Mouse (Mus musculus): Measurements from ENCODE around the gene Heatr6.

Heatr6 gene

GRCm38 (mm10) chr11:83753581-83754181 is at the start of gene Heatr6:
Gene Heatr6 (plus strand): TSS chr11:83753696.
- peak; percentile 96 for DNase-seq (ENCODE audit: low spot score)

- no peak for DNase-seq (ENCODE audit: low spot score)
Measured at GRCm38 (mm10) chr11:83703705-83704104, 49.8 kb upstream of the Heatr6 start, which contains the start of gene Wfdc17. Gene Wfdc17 (plus strand): TSS chr11:83703991.

GRCm38 (mm10) chr11:83708715-83709114 is 44.8 kb upstream of the Heatr6 start, which contains the start of gene Wfdc18:
Gene Wfdc18 (plus strand): TSS chr11:83709015.
- no peak for DNase-seq (ENCODE audit: low spot score)

GRCm38 (mm10) chr11:83709683-83710082 is 43.8 kb upstream of the Heatr6 start:
- DNase-seq (ENCODE audit: low spot score), result no peak

GRCm38 (mm10) chr11:83712671-83713070 is 40.8 kb upstream of the Heatr6 start:
- DNase-seq (ENCODE audit: low spot score), result no peak

- DNase-seq (ENCODE audit: low spot score), result no peak
Measured at GRCm38 (mm10) chr11:83713925-83714324, 39.6 kb upstream of the Heatr6 start.

- DNase-seq (ENCODE audit: low spot score), result peak; percentile 97
Measured at GRCm38 (mm10) chr11:83717042-83717665, 36.3 kb upstream of the Heatr6 start.

GRCm38 (mm10) chr11:83720766-83721165 is 32.7 kb upstream of the Heatr6 start:
- DNase-seq (ENCODE audit: low spot score), result peak; percentile 82

GRCm38 (mm10) chr11:83728757-83729432 is 24.6 kb upstream of the Heatr6 start:
- peak; percentile 58 for DNase-seq (ENCODE audit: low spot score)

GRCm38 (mm10) chr11:83731116-83731515 is 22.4 kb upstream of the Heatr6 start:
- no peak for DNase-seq (ENCODE audit: low spot score)

- DNase-seq (ENCODE audit: low spot score), result no peak
Measured at GRCm38 (mm10) chr11:83733071-83733640, 20.3 kb upstream of the Heatr6 start.

GRCm38 (mm10) chr11:83734215-83734614 is 19.3 kb upstream of the Heatr6 start:
- no peak for DNase-seq (ENCODE audit: low spot score)

GRCm38 (mm10) chr11:83735881-83736280 is 17.6 kb upstream of the Heatr6 start:
- no peak for DNase-seq (ENCODE audit: low spot score)

- no peak for DNase-seq (ENCODE audit: low spot score)
Measured at GRCm38 (mm10) chr11:83737109-83737558, 16.4 kb upstream of the Heatr6 start.

GRCm38 (mm10) chr11:83739241-83739640 is 14.3 kb upstream of the Heatr6 start:
- peak; percentile 84 for DNase-seq (ENCODE audit: low spot score)

- no peak for DNase-seq (ENCODE audit: low spot score)
Measured at GRCm38 (mm10) chr11:83740443-83740991, 13.0 kb upstream of the Heatr6 start.

GRCm38 (mm10) chr11:83741841-83742240 is 11.7 kb upstream of the Heatr6 start:
- no peak for DNase-seq (ENCODE audit: low spot score)

GRCm38 (mm10) chr11:83742731-83743355 is 10.7 kb upstream of the Heatr6 start:
- DNase-seq (ENCODE audit: low spot score), result no peak

GRCm38 (mm10) chr11:83743525-83743924 is 10.0 kb upstream of the Heatr6 start:
- DNase-seq (ENCODE audit: low spot score), result peak; percentile 32

GRCm38 (mm10) chr11:83746152-83746551 is 7.3 kb upstream of the Heatr6 start:
- DNase-seq (ENCODE audit: low spot score), result no peak

- peak; percentile 65 for DNase-seq (ENCODE audit: low spot score)
Measured at GRCm38 (mm10) chr11:83746681-83747080, 6.8 kb upstream of the Heatr6 start, which contains the start of gene Wfdc21. Gene Wfdc21 (plus strand): TSS chr11:83746940.
